Mouse (Mus musculus) left cerebral cortex, adult 8-10 months (tissue): Measurements from ENCODE around the gene Tsc22d2. TPM values are rescaled to one million over a fixed set of nuclear protein-coding genes. Genes with fewer than 3 reads are reported as not detected.

Source experiments
- DNase-seq, 2 experiments: peaks; one replicate each; pipeline ENCODE4 v3.0.0; 2022; ENCODE audit warnings: low spot score in 2 of 2
- total RNA-seq, 4 experiments: library from RNA; stranded (reverse); gene quantifications; 2 replicates each; pipeline ENCODE4 v1.2.4; 2022

Tsc22d2 gene
- total RNA-seq, 4 experiments from 2014 or later: 30.9 to 35.8 (median 34.7) TPM

DNA sequence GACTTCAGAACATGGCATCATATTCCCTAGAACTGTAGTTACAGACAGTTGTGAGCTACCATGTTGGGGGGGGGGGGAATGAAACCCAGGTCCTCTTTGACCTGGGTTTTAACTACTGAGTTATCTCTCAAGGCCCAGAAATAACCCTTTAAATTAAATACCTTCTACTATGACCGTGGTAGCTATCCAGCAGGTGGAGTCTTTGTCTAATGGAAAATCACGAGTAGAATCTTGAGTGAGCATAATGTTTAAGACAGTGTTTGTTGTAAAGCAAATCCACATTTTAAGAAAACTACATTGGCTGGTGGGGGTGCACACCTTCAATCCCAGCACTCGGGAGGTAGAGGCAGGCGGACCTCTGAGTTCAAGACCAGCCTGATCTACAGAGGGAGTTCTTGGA, 99.0 kb downstream of the Tsc22d2 start:
- DNase-seq: no peak

DNA sequence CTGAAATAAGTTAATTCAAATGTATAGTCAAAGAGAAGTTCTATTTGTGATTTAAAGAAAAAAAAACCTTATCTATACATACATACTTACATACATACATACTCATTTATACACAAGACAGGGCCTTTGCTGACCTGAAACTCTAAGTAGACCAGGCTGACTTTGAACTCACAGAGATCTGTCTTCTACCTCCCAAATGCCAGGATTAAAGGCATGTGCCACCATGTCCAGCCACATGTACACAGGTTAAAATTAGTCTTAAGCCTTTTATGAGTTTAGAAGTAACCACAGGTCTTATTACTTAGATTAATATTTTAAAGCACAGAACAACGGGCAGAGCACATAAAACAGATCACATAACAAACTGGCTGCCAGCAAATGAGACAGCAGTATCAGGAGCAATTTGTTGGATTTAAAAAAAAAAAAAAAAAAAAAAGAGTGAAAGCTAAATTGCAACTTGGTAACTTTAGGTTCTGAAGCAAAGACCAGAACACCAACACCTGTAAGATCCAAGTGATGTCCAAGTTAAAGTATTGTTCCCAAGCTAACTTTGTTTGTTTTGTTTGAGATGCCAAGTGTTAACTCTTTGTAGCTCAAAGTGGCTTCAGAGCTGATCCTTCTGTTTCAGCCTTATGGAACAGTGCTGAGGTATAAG, 101.6 kb downstream of the Tsc22d2 start:
- DNase-seq: no peak

Other genes with a start within 250 kb of the Tsc22d2 start
- gene Eif2a, start 111.1 kb downstream of the Tsc22d2 start, total RNA-seq: 10 to 100 TPM; 42.9 to 56.9 (median 52.9) TPM
- gene Serp1, start 111.2 kb downstream of the Tsc22d2 start, total RNA-seq: 10 to 100 TPM; 19.8 to 21.4 (median 20.5) TPM
- gene Selenot, start 161.9 kb downstream of the Tsc22d2 start, total RNA-seq: 100 to 1,000 TPM; 136 to 142 (median 137) TPM
- 1 to 10 TPM; 1.0 to 1.9 (median 1.5) TPM for gene Erich6, start 222.5 kb downstream of the Tsc22d2 start, total RNA-seq